Mouse (Mus musculus): ENCODE measurements at regions not wholly inside any gene's neighbourhood (a gene's known extent, or its start where the extent isn't known, plus 50 kb on each side); places are given as distances from the start of the nearest gene placed in this dataset.

DNA sequence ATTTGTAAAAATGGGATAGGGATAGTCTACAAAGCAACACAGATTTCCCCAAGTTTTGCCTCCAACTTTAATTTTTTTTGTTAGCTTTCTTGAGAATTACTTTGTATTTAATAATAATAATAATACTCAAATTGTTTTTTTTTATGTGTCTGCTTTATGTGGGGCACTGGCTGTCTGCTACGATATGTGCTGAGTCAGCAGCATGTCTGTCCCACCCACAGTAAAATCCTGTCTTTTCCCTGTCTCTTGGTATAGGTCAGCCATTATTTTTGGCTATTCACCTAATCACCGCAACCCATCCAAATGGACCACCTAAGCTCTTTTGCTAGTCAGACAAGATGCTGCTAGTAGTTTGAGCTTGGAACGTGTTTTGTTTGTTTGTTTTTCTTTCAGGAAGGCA is 473.0 kb downstream of the Hs3st4 start:
- in situ Hi-C loops (cut with MboI, MseI): no loop called here

GRCm38 (mm10) chr7:124487326-124487725 is 504.7 kb downstream of the Hs3st4 start:
- in situ Hi-C loops (cut with MboI, MseI): no loop called here

GRCm38 (mm10) chr7:124491109-124491793 is 508.6 kb downstream of the Hs3st4 start:
- in situ Hi-C loops (cut with MboI, MseI): no loop called here

DNA sequence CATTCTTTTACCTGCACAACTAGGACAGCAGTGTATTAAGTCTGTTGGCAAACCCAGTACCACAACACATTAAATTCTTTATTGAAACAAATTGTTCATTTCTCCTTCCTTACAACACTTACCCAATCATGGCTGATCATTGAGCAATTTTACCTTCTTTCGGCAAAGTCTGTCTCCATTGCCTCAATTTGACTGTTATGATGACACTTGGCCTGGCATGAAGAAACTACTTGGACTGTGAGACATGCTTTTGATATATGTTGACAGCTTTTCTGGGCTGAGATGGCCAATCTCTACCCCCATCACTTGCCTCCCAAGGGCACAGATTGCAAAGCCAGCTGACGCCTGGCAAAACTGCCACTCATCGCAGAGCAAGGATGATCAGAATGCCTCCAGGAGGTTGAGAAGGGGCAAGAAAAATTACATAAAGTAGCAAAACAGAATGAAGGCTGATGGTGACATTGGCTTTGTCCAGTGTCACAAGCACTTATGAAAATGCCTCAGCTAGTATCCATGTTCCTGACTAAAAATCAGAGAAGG is 509.3 kb downstream of the Hs3st4 start:
- in situ Hi-C loops (cut with MboI, MseI): no loop called here

DNA sequence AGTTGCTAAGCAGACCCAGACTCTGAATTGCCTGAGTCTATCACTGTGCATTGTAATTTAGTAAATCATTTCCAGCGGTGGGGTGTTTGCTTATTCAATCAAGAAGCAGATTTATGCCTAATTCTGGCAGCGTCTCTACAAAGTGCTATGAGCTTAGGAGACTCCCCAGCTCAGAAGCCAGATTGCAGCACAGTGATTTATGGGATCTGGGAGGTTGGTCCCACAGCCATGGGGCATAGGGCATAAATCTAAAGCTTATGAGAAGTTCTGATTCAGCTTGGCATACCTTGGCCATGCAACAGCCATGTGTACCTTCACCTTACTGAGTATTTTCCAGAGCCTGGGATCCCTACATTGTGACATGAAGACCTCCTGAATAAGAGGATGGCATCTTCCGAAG is 518.0 kb downstream of the Hs3st4 start:
- in situ Hi-C loops (cut with MboI, MseI): no loop called here

DNA sequence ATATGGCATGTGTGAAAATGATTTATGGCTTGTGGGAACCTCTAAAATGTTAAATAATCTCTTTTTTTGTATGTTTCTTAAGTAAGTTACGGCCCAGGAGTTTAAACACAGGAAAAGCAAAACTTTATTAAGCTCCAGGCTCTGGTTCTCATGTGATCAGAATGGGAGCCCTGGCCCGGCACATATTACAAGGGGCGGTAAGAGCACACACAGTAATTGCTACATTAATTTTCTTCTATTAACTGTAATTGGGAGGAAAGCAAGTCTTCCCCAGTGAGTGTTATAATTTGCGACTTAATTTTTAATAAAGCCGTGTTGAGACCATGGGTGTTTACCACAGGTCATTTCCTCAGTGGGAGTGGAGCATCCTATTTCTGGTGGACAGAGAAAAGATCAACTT is 520.1 kb downstream of the Hs3st4 start:
- in situ Hi-C loops (cut with MboI, MseI): no loop called here

DNA sequence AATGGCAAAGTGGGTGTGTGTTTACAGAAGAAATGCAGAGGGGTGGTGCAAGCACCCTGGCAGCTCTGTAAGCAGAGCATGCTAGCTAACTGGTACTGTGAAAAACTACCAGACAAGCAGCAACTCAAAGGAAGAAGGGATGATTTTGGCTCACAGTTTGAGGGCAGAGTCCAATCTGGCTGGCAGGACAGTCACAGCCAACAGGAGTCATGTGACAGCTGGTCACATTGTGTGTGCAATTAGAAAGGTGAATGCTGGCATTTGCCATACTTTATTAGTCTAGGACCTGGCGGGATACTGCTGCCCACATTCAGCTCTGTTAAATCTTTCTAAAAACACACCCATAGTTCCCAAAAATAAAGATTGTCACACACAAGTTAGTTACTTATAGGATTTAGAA is 566.4 kb downstream of the Hs3st4 start:
- in situ Hi-C loops (cut with MboI, MseI): no loop called here

- in situ Hi-C loops (cut with MboI, MseI): no loop called here
These were observed 574.5 kb downstream of the Hs3st4 start for GRCm38 (mm10) chr7:124557213-124557612.

- in situ Hi-C loops (cut with MboI, MseI): no loop called here
These were observed 588.1 kb downstream of the Hs3st4 start for GRCm38 (mm10) chr7:124570804-124571203.

DNA sequence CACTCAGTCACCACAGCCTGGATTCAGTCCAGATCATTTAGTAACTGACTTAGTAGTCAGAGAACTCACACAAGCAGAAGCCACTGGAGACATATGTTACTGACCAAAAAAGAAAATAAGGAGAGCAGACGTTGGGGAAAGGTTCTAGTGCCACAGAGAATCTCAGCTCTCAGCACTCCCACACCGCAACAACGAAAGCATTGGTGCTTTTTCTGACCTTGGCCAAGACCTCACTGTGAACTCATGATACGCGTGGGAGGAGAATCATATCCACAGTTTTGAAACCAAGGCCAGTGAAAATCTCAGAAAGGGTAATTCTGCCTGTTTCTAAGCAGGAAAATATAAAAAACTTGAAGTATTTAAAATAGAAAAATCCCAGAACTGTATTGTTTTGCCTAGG is 591.0 kb downstream of the Hs3st4 start:
- in situ Hi-C loops (cut with MboI, MseI): no loop called here

DNA sequence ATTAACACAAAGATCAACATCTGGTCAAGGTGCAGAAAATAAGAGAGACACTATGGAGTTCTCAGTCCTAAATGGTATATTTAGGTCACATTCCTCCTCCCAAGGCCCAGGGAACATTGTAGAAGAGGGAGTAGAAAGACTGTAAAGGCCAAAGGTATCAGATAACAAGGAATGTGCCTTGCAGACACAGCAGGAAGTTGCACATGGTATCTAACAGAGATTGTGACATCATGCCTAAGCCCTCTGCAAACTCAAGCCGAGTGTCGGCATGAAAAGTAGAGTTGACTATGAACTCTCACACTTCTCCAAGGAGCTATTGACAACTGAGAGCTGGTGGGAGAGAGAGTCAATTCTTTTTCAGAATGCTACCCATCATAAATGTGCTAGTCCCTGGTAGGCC is 598.7 kb downstream of the Hs3st4 start:
- in situ Hi-C loops (cut with MboI, MseI): no loop called here

DNA sequence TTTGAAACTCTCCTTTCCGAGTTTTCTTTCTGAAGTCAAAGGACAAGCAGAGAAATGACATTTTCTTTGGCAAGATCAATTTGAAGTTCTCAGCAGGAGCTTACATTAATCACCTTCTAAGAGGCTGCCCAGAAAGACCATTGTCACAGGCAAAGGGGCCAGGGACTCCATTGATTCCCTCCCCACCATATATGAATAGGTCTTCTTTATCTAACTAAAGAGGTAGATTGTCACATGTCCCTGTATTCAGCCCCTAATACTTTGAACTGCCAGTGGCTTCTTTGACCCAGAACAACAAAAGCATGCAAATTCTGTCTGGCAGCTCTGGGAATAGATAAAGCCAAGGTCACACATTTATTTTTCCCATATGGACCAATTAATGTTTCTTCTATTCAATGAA is 602.6 kb downstream of the Hs3st4 start:
- in situ Hi-C loops (cut with MboI, MseI): no loop called here

DNA sequence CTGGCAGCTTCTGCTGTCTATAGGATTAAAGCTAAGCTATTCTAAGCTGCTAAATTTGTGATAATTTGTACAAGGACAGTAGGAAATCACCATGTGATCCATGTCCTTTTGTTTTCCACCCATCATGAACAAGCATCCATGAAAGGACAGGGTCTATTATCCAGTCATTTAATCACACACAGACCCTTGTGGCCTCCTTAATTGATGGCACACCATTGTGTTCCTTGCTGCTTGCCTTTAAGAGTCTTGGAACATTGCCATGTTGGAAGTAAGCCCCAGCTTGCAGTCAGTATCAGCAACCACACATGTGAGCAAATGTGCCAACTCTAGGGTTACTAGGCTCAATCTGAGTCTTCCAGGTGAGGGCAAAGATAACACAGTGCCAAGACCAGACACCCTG is 608.7 kb downstream of the Hs3st4 start:
- in situ Hi-C loops (cut with MboI, MseI): loop anchor here (10.0 kb wide), 1 partner anchor 163 kb away; no protein-coding TSS in a partner anchor

GRCm38 (mm10) chr7:124593462-124593861 is 610.8 kb downstream of the Hs3st4 start:
- in situ Hi-C loops (cut with MboI, MseI): loop anchor here (10.0 kb wide), 1 partner anchor 161 kb away; no protein-coding TSS in a partner anchor

GRCm38 (mm10) chr7:124600767-124601166 is 618.1 kb downstream of the Hs3st4 start:
- in situ Hi-C loops (cut with MboI, MseI): no loop called here

DNA sequence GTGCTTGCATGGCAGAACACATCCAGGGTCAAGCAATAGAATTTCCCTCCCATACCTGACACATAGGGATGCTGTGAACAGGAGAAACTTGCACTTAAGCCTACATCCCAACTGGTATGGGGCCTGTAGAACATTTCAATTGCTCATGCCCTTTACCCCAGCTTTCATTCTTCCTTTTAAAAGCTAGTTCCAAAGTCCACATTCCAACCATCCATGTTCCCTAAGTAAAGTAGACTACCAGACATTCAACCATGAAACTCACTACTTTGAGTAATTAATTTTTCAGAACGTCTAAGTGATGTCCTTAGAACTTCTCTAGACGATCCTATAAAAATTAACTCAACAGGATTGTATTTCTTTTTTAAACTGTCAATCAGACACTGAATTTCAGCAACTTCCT is 621.9 kb downstream of the Hs3st4 start:
- in situ Hi-C loops (cut with MboI, MseI): no loop called here

DNA sequence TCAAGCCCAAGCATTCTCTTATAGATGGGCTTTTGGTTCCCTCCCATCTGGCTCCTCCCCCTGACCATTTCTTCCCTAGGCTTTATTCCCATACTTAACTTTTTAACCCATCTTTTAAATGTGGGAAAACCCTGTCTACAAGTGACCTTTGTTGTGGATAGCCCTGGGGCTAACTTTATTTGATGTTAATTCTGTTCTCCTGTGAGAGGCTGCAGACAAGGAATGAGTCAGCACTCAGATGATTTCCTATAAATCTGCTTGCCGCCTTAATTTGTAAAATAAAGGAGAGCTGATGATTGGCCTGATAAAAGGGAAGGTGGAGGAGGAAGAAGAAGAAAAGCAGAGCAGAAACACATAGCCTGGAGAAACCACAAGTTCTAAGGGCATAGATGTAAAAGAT is 623.3 kb downstream of the Hs3st4 start:
- in situ Hi-C loops (cut with MboI, MseI): no loop called here

GRCm38 (mm10) chr7:124607061-124607460 is 624.4 kb downstream of the Hs3st4 start:
- in situ Hi-C loops (cut with MboI, MseI): no loop called here

DNA sequence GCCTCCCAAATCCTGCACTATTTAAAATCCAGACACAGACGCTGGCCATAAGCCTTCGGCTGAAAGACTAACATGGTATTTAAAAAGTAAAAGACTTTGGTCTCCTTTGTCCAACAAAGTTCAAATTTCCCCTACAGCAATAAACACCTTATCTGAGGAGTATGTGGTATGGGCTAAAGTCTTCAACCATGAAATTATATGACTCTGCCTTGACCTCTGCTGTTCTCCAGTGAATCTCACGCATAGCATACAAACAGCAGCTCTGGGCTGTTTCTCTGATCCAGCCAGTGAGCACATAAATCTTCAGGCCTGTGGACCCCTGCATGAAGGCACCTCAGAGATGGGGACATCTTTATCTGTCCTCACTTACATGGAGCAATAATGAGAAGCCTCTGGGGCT is 627.8 kb downstream of the Hs3st4 start:
- in situ Hi-C loops (cut with MboI, MseI): no loop called here

DNA sequence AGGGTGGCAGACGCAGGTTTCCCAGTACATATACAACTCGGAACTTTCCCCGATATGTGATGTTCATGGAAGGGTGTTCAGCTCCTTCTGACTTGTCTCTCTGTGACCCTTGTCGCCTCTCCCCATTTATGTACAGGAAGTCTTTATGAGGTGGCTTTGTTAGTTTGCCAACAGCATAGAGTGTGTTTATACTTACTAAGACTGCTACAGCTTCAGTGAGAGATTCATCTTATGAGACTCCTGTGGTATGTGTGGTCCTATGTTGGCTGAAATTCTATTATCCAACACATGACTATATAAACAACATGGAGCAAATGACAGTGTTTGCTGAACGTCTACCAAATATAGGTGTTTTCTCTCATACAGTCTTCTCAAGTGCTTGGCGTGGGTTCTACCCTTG is 664.5 kb downstream of the Hs3st4 start:
- in situ Hi-C loops (cut with MboI, MseI): loop anchor here (25.0 kb wide), 1 partner anchor 1810 kb away; no protein-coding TSS in a partner anchor

DNA sequence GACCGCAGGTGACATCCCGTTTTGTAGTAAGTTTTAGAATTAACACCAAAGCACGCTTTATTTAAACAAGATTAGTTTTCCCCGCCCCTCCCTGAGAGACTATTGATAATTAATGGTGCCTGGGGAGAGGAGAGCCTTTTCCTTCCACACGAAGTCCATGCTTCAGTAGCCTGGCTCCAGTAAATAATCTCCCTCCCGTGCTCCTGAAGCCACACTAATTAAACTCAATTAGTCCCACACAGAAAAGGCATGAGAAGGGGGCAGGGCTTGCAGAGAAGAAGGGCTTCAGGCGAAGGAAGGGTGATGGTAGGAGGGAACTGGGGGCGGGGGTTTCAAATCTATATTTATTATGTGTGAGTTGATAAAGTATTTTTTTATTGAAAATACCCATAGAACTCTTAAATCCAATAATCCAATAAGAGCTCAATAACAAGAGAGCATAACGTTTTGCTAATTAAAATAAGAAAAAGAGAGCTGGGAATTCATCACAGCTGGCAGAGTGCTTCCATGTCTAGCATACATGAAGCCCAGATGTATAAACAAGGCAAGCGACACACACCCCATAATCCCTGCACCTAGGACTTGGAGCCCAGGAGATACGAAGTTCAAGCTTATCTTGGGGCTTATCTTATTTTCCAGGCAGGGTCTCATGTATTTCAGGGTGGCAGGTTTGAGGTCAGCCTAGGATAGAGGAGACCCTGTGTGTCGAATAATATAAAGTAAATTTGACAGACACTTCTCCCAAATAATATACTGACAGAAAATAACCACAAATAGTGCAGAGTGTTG is 684.7 kb downstream of the Hs3st4 start:
- in situ Hi-C loops (cut with MboI, MseI): no loop called here

- in situ Hi-C loops (cut with MboI, MseI): no loop called here
These were observed 685.4 kb downstream of the Hs3st4 start for GRCm38 (mm10) chr7:124668058-124668457.

DNA sequence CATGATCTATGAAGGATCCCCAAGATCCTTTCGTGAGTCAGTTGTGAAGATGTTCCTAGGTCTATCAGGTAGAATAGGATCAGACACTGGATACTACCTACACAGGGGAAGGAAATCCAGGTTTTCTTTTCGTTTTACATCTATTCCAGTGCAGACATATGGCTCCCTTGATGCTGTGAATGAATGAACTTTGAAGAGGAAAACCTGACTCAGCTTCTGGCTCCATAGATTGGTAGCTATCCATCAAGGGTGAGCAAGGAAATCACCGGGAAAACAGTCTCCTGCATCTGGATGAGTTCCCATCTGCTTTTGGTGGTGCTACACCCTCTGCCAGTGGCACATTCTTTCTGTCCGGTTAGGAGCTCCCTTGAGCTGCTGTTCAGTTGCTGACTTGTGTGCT is 687.8 kb downstream of the Hs3st4 start:
- in situ Hi-C loops (cut with MboI, MseI): no loop called here
